Mouse (Mus musculus) neutrophil, adult 5-6 weeks (primary cell): ENCODE results near the gene Pknox2. TPM values are rescaled to one million over a fixed set of nuclear protein-coding genes. Genes with fewer than 3 reads are reported as not detected.

Source experiments
- ATAC-seq: fragments of 151-379, 151-347 bp; 2 replicates; pipeline ENCODE4 v1.8.0; 2017; ENCODE audit warnings: mild to moderate bottlenecking, moderate TSS enrichment; ENCODE audit not compliant: insufficient number of reproducible peaks, poor library complexity, low FRiP score, severe bottlenecking; ENCODE audit errors: extremely low read depth
- total RNA-seq: library from RNA; stranded (forward); fragments of 200-1000 nt; gene quantifications from 2 replicates; pipeline ENCODE4 v1.2.3, GENCODE M21; 2017

Gene Pknox2
- total RNA-seq, 1 experiment from 2014 or later, result not detected

DNA sequence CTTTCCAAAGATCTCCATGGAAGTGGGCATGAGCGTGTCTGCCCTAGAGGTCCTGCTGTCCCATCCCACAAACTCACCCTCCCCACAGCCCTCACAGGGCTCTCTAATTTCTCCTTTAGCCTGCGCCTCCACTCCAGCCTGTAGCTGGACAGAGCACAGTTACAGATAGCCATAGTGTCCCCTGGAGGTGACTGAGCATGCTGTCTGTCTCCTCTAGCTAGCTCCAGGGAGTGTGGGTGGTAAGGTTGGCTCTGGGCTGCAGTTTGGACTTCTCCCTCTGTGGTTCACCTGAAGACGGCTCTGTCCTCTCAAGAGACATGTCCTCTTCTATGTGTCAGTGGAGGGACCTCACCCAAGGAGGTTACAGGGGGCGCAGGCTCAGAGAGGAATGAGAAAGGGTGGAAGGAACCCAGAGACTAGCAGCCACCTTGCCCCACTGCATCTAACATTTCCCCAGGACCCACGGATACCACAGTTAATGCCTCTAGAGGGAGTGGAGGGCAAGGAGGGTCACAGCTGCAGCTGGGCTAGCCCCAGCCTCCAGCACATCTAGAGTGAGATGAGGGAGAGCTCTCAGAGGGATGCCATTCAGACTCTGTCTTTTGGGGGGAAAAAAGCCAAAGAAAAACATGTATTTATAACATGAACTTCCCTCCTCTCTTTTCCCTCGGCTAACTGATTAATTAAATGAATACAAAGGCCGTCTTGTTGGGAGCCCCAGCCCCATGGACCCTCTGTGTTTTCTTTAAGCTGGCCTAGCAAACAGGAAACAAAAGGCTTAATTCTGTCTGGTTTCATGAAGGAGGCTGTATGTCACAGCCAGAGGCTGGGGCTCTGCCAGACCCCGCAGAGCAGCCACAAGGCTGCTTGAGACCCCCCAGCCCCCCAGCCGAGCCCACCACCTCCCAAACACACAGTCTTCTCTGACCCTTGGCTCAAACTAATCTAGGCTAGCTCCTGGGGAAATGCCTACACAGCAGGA is 32.6 kb downstream of the Pknox2 start:
- ATAC-seq, result no peak

- no peak for ATAC-seq
Measured at GRCm38 (mm10) chr9:37107546-37107945, 39.7 kb downstream of the Pknox2 start.

DNA sequence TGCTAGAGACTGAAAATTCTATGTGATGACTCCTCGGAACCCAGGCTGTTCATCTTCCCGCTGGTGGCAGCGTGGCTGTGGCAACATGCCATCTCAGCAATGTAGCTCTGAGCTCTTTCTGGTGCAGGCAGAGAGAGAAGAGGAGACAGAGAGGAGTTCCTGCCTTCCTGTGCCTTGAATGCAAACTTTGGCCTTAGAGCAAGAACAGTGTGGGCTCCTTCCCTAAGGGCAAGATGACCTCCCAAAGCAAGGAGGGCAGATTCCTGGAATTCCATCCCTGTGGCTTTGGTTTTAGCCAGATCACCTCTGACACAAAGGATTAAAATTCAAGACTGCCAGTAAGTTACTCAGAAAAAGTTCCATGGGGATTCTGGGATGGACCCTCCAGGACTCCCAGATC is 40.4 kb downstream of the Pknox2 start:
- no peak for ATAC-seq

GRCm38 (mm10) chr9:37104249-37104648 is 43.0 kb downstream of the Pknox2 start:
- no peak for ATAC-seq

DNA sequence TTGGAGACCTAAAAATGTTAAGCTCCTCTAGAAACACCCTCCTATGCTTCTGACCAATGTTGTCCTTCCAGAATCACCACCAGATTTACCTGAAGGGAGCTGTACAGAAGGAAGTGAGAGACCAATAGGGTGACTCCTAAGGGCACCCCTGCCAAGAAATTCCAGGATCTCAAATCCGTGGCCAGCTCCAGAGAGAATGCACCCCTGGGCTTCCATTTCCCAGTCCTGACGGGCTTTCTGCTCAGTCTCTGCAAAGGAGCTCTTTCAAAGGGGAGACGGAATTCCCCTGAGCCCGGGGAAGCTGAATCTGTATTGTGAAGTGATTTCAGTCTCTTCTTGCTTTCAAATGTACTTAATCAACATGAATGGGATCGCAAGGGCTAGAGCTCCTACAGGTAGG is 43.4 kb downstream of the Pknox2 start:
- ATAC-seq, result no peak

- no peak for ATAC-seq
Measured at GRCm38 (mm10) chr9:37101059-37101940, 45.9 kb downstream of the Pknox2 start.

DNA sequence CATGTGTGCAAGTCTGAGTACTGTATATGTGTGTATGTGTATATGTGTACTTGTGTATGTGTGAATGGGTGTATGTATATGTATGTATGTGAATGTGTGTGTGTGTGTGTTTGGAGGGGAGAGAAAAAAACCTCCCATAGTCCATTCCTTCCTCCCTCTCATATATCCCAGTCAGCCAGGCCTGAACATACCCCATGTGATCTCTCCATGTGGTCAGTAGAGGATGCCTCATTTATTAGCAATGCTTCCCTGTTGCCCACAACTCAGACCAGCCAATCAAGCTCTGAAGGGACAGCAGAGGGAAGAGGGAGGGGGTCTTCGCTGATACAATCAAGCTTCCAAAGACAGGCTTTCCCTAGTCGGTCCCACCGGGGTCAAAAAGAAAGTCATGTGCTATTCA is 47.6 kb downstream of the Pknox2 start:
- ATAC-seq, result no peak

- ATAC-seq, result no peak
Measured at GRCm38 (mm10) chr9:37098600-37098999, 48.6 kb downstream of the Pknox2 start.

DNA sequence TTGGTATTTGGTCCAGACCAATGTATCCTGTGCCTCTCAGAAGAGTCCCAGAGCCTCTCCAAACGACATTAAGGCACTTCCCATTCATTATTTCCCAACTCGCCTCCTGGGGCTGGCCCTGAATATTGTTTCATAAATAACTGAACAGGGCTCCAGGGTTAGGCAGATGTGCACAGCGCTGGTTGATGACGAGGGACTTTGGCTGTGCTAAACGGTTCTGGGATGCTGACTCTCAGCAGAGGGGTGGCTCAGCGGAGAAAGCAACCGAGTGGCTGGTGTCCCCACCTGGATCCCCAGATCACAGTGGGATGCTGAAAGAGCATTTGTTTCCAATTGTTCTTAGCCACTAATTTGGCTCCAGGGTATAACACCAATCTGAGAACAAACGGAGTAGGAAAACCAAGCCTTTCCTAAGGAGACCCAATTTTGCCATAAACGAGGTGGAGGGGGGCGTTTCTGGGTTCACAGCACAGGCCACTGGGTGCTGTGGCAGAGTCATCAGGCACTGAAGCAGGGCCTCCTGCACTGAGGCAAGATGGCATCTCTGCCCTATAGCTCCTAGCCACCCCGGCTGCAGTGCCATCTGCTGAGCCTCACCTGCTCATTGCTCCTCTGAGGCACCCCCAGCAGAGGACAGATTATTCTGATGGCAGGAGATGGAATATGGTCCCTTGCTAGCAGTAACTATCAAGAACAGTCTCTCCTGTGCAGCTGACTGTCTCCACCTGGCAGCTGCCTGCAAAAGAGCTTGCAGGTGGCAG is 52.8 kb downstream of the Pknox2 start:
- ATAC-seq, result no peak

- no peak for ATAC-seq
Measured at GRCm38 (mm10) chr9:37093086-37093485, 54.1 kb downstream of the Pknox2 start.

- no peak for ATAC-seq
Measured at GRCm38 (mm10) chr9:37089894-37090652, 57.1 kb downstream of the Pknox2 start.

- no peak for ATAC-seq
Measured at GRCm38 (mm10) chr9:37085370-37085769, 61.8 kb downstream of the Pknox2 start.

DNA sequence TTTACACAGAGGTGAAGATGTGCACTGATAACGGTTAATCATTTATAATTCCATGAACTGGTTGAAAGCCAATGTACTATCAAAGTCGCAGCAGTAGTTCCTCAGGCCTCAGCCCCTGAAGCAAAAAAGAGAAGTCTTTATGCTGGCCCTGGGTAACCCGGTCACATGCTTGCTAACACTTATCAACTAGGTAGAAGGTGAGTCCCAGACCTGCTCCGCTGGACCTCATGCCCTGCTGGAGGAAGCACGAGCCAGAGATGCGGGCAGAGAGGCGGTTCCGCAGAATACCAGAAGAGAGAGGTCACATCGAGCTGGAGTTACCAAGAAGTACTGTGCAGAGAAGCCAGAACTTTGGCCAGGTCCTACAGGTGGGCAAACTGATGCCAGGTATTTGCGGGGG is 65.0 kb downstream of the Pknox2 start:
- no peak for ATAC-seq

DNA sequence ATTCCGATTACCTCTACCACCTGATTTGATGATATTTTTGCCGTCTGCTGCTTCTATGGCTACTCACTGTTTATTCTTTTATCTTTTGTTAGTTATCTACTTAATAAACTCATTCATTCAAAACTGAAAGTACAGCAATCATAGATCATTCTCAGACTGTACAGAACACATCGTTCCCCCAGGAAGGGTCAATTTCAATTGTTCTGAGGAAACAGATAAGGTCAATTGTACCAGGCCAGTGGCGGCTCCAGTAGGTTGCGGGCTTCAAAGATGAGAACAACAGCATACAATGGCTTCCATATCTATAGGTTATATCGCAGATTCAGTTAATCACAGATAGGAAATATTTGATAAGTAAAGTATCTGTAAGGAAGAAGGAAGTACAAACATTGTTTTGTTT is 66.9 kb downstream of the Pknox2 start:
- ATAC-seq, result no peak

- ATAC-seq, result no peak
Measured at GRCm38 (mm10) chr9:37077063-37077418, 70.2 kb downstream of the Pknox2 start.

DNA sequence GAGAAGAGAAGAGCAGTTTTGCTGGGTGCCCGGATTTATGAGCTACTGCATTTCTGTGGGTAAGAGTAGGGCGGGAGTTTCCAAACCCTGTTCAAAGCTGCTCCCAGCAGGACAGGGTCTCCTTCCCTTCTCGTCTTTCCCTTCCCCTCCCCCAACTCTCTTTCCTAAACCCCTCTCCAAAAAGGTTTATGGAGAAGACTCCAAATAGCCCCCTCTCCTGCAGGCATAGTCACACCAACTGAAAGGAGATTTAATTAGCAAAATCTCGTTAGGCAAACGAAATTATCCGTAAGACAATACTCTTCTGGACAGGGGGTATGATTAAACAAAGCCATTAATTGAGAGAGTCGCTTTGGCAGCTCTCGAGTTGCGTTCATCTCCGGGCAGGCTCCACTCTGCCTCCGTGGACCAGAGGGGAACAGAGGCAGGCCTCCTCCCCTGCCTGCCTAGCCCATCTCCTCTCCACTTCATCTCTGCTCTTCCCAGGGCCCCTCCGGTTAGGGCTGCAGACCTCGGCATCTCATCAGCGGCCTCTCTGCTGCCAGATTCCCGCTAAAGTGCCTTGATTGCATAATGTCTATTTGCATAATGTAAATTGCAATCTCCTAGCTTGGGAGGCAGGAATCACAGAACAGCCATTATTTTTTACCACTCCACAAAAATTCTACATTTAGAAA is 70.7 kb downstream of the Pknox2 start:
- ATAC-seq, result no peak

DNA sequence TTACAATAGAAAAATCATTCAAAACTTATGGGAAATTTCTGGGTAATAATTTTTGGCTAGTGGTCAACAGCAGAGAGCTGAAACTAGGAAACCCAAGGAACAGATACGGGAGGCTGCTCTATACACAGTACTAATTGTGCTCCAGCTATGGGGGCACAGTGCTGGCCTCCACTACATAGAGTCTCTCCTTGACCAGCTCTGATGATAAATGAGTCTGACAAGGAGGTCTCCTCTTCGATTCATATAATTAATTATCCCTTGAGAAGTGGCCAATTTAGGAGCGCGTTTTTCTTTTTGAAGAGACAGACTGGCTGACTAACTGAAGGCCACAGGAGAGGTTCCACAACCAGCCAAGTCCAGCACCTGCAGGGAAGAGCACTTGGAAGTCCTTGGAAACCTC is 71.3 kb downstream of the Pknox2 start:
- no peak for ATAC-seq
